Mouse (Mus musculus): ENCODE measurements at regions not wholly inside any gene's neighbourhood (a gene's known extent, or its start where the extent isn't known, plus 50 kb on each side); places are given as distances from the start of the nearest gene placed in this dataset.

DNA sequence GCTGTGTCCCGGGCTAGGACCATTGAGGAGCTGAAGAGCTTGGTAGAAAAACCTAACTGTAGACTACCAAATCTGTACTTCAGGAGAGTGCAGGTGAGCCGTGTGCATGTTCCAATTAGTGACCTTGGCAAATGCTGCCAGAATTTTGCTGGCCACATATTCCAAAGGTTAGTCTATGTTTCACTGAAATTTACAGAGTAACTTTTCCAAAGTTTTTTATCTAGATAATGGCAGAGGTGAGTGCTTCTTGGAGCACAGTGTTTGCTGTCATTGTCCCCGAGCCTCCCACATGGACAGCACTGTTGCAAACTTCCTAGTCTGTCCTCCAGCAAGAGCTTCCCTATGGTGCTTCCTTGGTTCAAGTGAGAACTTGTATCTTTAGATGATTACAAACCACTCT is 232.5 kb downstream of the Foxa2 start:
- TF ChIP-seq CTCF (IDR thresholded peaks at IDR 0.05; ENCODE audit: low read depth) (no peak), EP300 (IDR thresholded peaks at IDR 0.05; ENCODE audit: low read depth) (no peak)

All from liver, embryonic 14.5 days (tissue).